Mouse (Mus musculus) frontal cortex, postnatal 14 days (tissue): ENCODE data around the gene Sft2d1.

ENCODE experiments used
- DNase-seq, 2 experiments: peaks; one replicate each; pipeline ENCODE4 v3.0.0; 2022; ENCODE audit warnings: low spot score in 2 of 2

Gene Sft2d1

GRCm38 (mm10) chr17:8310838-8311614 is at the start of gene Sft2d1:
TSS of gene Sft2d1 (plus strand) at chr17:8311102.
- DNase-seq, result peak; percentile 96 to 97

GRCm38 (mm10) chr17:8264638-8265037 is 46.3 kb upstream of the Sft2d1 start:
- DNase-seq, result peak; percentile 28 to 37

GRCm38 (mm10) chr17:8272054-8272749 is 38.7 kb upstream of the Sft2d1 start:
- DNase-seq, result no peak

GRCm38 (mm10) chr17:8272951-8273350 is 38.0 kb upstream of the Sft2d1 start:
- DNase-seq, result no peak

- DNase-seq, result no peak
These were observed 34.8 kb upstream of the Sft2d1 start for GRCm38 (mm10) chr17:8276071-8276470.

- no peak for DNase-seq
These were observed 34.2 kb upstream of the Sft2d1 start for GRCm38 (mm10) chr17:8276680-8277079.

- DNase-seq, result no peak
These were observed 33.6 kb upstream of the Sft2d1 start for GRCm38 (mm10) chr17:8277266-8277665.

- no peak for DNase-seq
These were observed 32.5 kb upstream of the Sft2d1 start for GRCm38 (mm10) chr17:8278356-8278755.

GRCm38 (mm10) chr17:8282821-8283525 is 27.9 kb upstream of the Sft2d1 start, which contains the start of gene Mpc1:
TSS of gene Mpc1 (plus strand) at chr17:8282904.
- peak; percentile 86 to 90 for DNase-seq

GRCm38 (mm10) chr17:8283526-8284253 is 27.2 kb upstream of the Sft2d1 start:
- DNase-seq, result peak; percentile 94 to 96

- DNase-seq, result peak; percentile 24 to 39
These were observed 26.6 kb upstream of the Sft2d1 start for GRCm38 (mm10) chr17:8284254-8284661.

GRCm38 (mm10) chr17:8285056-8285455 is 25.8 kb upstream of the Sft2d1 start:
- DNase-seq, result no peak

- no peak for DNase-seq
These were observed 23.9 kb upstream of the Sft2d1 start for GRCm38 (mm10) chr17:8286987-8287386.

GRCm38 (mm10) chr17:8289993-8290679 is 20.8 kb upstream of the Sft2d1 start:
- DNase-seq, result no peak

- DNase-seq, result no peak
These were observed 20.2 kb upstream of the Sft2d1 start for GRCm38 (mm10) chr17:8290736-8291135.

- DNase-seq, result no peak
These were observed 15.1 kb upstream of the Sft2d1 start for GRCm38 (mm10) chr17:8295825-8296224.

GRCm38 (mm10) chr17:8296313-8296844 is 14.5 kb upstream of the Sft2d1 start:
- no peak for DNase-seq

GRCm38 (mm10) chr17:8297746-8298145 is 13.2 kb upstream of the Sft2d1 start:
- no peak for DNase-seq

- no peak for DNase-seq
These were observed 12.6 kb upstream of the Sft2d1 start for GRCm38 (mm10) chr17:8298281-8298680.

GRCm38 (mm10) chr17:8299524-8299923 is 11.4 kb upstream of the Sft2d1 start:
- DNase-seq, result no peak

GRCm38 (mm10) chr17:8301515-8301914 is 9.4 kb upstream of the Sft2d1 start:
- DNase-seq, result no peak
